In the genomic region with DNA sequence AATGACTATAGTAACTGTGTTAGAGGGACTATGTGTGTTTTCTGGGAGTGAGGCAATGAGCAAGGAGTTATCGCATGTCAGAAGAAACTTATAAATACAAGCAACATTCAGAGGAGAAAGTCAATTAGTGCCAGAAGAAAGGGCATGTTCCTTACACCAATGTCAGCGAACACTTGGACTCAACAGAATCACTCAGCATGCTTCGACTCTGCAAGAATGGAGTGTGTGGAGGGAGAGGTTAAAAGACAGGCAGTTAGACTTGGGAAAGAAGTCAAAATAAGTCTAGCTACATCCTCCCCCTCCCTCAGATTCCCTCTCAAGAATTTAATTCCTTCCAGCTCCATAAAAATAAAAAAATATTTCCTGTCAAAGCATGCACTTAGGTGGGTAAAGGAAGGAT, we compare ENCODE assay signal across 13 mouse cellular contexts. TPM values are rescaled to one million over a fixed set of nuclear protein-coding genes. Genes with fewer than 3 reads are reported as not detected.
A peak's percentile ranks its signal among the peaks of the same experiment; 100 is the strongest.
DNase-seq lines count a peak whose midpoint lies in the region; ATAC-seq and TF ChIP-seq lines count a peak whose summit lies in the region.
"Had no signal": no experiment of that assay in that cellular context is flagged by ENCODE, and none has a peak within 500 bp of the region (broad histone marks: within the 10 kb centered on the region; RNA-seq: fewer than 3 reads in every experiment).

No protein-coding gene starts in this region.

- no peak overlapping the region for H3K9ac ChIP-seq in forebrain, embryonic 12.5 days
- H3K9ac ChIP-seq in forebrain, embryonic 13.5 days, result no peak overlapping the region
- H3K9ac ChIP-seq in kidney, embryonic 16.5 days (replicated peaks; ENCODE audit: low read length), result no peak overlapping the region
- H3K9ac ChIP-seq in embryonic facial prominence, embryonic 13.5 days, result no peak overlapping the region
- H3K9ac ChIP-seq: liver, embryonic 15.5 days had no signal

- no peak for TF ChIP-seq POLR2A in small intestine, adult 2 months (IDR thresholded peaks at IDR 0.05; ENCODE audit: low read depth, low read length)

- no peaks in the 10 kb centered on the region for H3K36me3 ChIP-seq in forebrain, embryonic 12.5 days (replicated peaks)
- H3K36me3 ChIP-seq in forebrain, embryonic 13.5 days (ENCODE audit: poor library complexity, severe bottlenecking), result no peaks in the 10 kb centered on the region
- H3K36me3 ChIP-seq in kidney, embryonic 16.5 days (ENCODE audit: insufficient read depth, low read length), result no peaks in the 10 kb centered on the region
- no peaks in the 10 kb centered on the region for H3K36me3 ChIP-seq in embryonic facial prominence, embryonic 13.5 days
- H3K36me3 ChIP-seq in small intestine, adult 2 months (ENCODE audit: control insufficient read depth, insufficient read depth, low read length), result no peaks in the 10 kb centered on the region
- H3K36me3 ChIP-seq: liver, embryonic 15.5 days had no signal

- intact Hi-C loops in gastrocnemius, postnatal 14 days (cut with DNase I; ENCODE audit: low total_unique reads), result no loop called here

- WGBS in forebrain, embryonic 12.5 days, result 32% methylated on average over 3 of the region's 3 CpGs
- WGBS in forebrain, embryonic 13.5 days, result 20% methylated on average over 3 of the region's 3 CpGs
- 42% methylated on average over 3 of the region's 3 CpGs for WGBS in kidney, embryonic 16.5 days
- 47% methylated on average over 3 of the region's 3 CpGs for WGBS in embryonic facial prominence, embryonic 13.5 days
- 81% methylated on average over 3 of the region's 3 CpGs for WGBS in small intestine, adult 2 months

- no peak overlapping the region for H3K4me2 ChIP-seq in forebrain, embryonic 12.5 days
- H3K4me2 ChIP-seq in forebrain, embryonic 13.5 days, result no peak overlapping the region
- no peak overlapping the region for H3K4me2 ChIP-seq in kidney, embryonic 16.5 days (replicated peaks; ENCODE audit: low read depth, low read length)
- H3K4me2 ChIP-seq in embryonic facial prominence, embryonic 13.5 days, result no peak overlapping the region
- H3K4me2 ChIP-seq: liver, embryonic 15.5 days had no signal

- no peak for ATAC-seq in forebrain, embryonic 12.5 days (ENCODE audit: low FRiP score)
- ATAC-seq in forebrain, embryonic 13.5 days, result no peak
- ATAC-seq in kidney, embryonic 16.5 days (ENCODE audit: low FRiP score, low TSS enrichment), result no peak
- no peak for ATAC-seq in embryonic facial prominence, embryonic 13.5 days (ENCODE audit: insufficient number of reproducible peaks, insufficient read depth, low FRiP score, low TSS enrichment, low read depth)
- no peak for ATAC-seq in inflammation-experienced regulatory T-cells, adult 6 months

- H3K4me1 ChIP-seq in forebrain, embryonic 12.5 days, result peaks cover 18% of the 10 kb centered on the region
- peaks cover 28% of the 10 kb centered on the region for H3K4me1 ChIP-seq in forebrain, embryonic 13.5 days
- H3K4me1 ChIP-seq in kidney, embryonic 16.5 days (ENCODE audit: insufficient read depth, low read length), result peaks cover 14% of the 10 kb centered on the region
- peaks cover 38% of the 10 kb centered on the region for H3K4me1 ChIP-seq in embryonic facial prominence, embryonic 13.5 days
- 0 out of 2 replicates have a peak, but pooled peaks cover 2% of the 10 kb centered on the region for H3K4me1 ChIP-seq in small intestine, adult 2 months (ENCODE audit: control insufficient read depth, insufficient read depth, insufficient read length, low read length)
- H3K4me1 ChIP-seq: liver, embryonic 15.5 days had no signal

- no peaks in the 10 kb centered on the region for H3K9me3 ChIP-seq in forebrain, embryonic 12.5 days
- no peaks in the 10 kb centered on the region for H3K9me3 ChIP-seq in forebrain, embryonic 13.5 days (replicated peaks)
- no peaks in the 10 kb centered on the region for H3K9me3 ChIP-seq in kidney, embryonic 16.5 days (ENCODE audit: low read length)
- H3K9me3 ChIP-seq in embryonic facial prominence, embryonic 13.5 days, result no peaks in the 10 kb centered on the region
- H3K9me3 ChIP-seq: liver, embryonic 15.5 days had no signal

- no peak for TF ChIP-seq CTCF in small intestine, adult 2 months (IDR thresholded peaks at IDR 0.05; ENCODE audit: extremely low read depth, insufficient read length, insufficient replicate concordance, low read depth, low read length)

- no peaks in the 10 kb centered on the region for H3K27me3 ChIP-seq in forebrain, embryonic 12.5 days
- H3K27me3 ChIP-seq in forebrain, embryonic 13.5 days, result no peaks in the 10 kb centered on the region
- no peaks in the 10 kb centered on the region for H3K27me3 ChIP-seq in kidney, embryonic 16.5 days (ENCODE audit: insufficient read depth, low read length)
- H3K27me3 ChIP-seq in embryonic facial prominence, embryonic 13.5 days, result no peaks in the 10 kb centered on the region
- no peaks in the 10 kb centered on the region for H3K27me3 ChIP-seq in small intestine, adult 2 months (ENCODE audit: control insufficient read depth, insufficient read depth, low read length)
- H3K27me3 ChIP-seq: liver, embryonic 15.5 days had no signal

- no peak overlapping the region for H3K4me3 ChIP-seq in forebrain, embryonic 12.5 days (replicated peaks)
- no peak overlapping the region for H3K4me3 ChIP-seq in forebrain, embryonic 13.5 days
- H3K4me3 ChIP-seq in kidney, embryonic 16.5 days (ENCODE audit: low read length), result no peak overlapping the region
- H3K4me3 ChIP-seq in embryonic facial prominence, embryonic 13.5 days, result no peak overlapping the region
- no peak overlapping the region for H3K4me3 ChIP-seq in small intestine, adult 2 months (ENCODE audit: low read depth, low read length)
- H3K4me3 ChIP-seq: erythroblast, embryonic 14.5 days; liver, embryonic 15.5 days had no signal

- H3K27ac ChIP-seq in forebrain, embryonic 12.5 days, result peak overlapping the region; percentile 50; the same call in 1 of the 2 replicates
- no peak overlapping the region for H3K27ac ChIP-seq in forebrain, embryonic 13.5 days
- H3K27ac ChIP-seq in kidney, embryonic 16.5 days (ENCODE audit: low read length), result peak overlapping the region; percentile 83
- H3K27ac ChIP-seq in embryonic facial prominence, embryonic 13.5 days, result peak overlapping the region; percentile 76
- H3K27ac ChIP-seq in small intestine, adult 2 months (ENCODE audit: insufficient read depth, low read depth, low read length), result peak overlapping the region; percentile 15; the same call in 1 of the 2 replicates
- H3K27ac ChIP-seq: liver, embryonic 15.5 days had no signal

- DNase-seq in kidney, postnatal 4 days, result no peak
- no peak for DNase-seq in gastrocnemius, postnatal 14 days
- DNase-seq: cerebellum, postnatal 25 days; kidney, postnatal 14 days had no signal

RNA-seq across cellular contexts. Expression of gene Dcn, which starts 1.1 kb away (rescaled TPM):
- polyA plus RNA-seq in forebrain, embryonic 12.5 days (2016; fragmentation: Nextera tagmentation; extraction: Ambion mirVana), result 22.4 and 30.6 TPM in 2 replicates
- polyA plus RNA-seq in forebrain, embryonic 13.5 days (2015; fragmentation: Nextera tagmentation; extraction: Ambion mirVana), result 29.3 and 39.1 TPM in 2 replicates
- polyA plus RNA-seq in kidney, embryonic 16.5 days (2015; fragmentation: Nextera tagmentation; extraction: Ambion mirVana), result 236 and 276 TPM in 2 replicates
- polyA plus RNA-seq in embryonic facial prominence, embryonic 13.5 days (2015; fragmentation: Nextera tagmentation; extraction: Ambion mirVana), result 202 and 222 TPM in 2 replicates
- 33.5 and 35.1 TPM in 2 replicates for polyA plus RNA-seq in small intestine, adult 2 months (2012; rRNA removed)
- polyA plus RNA-seq in inflammation-experienced regulatory T-cells, adult 6 months (2017; shearing (Covaris generic)), result not detected
- 100 to 1,000 TPM; 413 to 497 TPM for total RNA-seq in gastrocnemius, postnatal 14 days (2021)
- total RNA-seq: hematopoietic stem cell, adult 5-6 weeks had no signal
- polyA plus RNA-seq: erythroblast, embryonic 14.5 days had no signal

Comparison
In these comparisons a context has a peak if more than half of its experiments do, and no peak if none do; other contexts are left out.
1. RNA of gene Dcn, which starts 1.1 kb away (polyA plus RNA-seq): 236 to 276 TPM in kidney, embryonic 16.5 days, 202 to 222 TPM in embryonic facial prominence, embryonic 13.5 days, 29.3 to 39.1 TPM in forebrain, embryonic 13.5 days, 33.5 to 35.1 TPM in small intestine, adult 2 months and 22.4 to 30.6 TPM in forebrain, embryonic 12.5 days; not detected in inflammation-experienced regulatory T-cells, adult 6 months; every median in the first group is over 10 times any median in the second.